ENCODE assay signal across 9 mouse cellular contexts in genomic region chr9:87708151-87708550, GRCm38 (mm10). TPM values are rescaled to one million over a fixed set of nuclear protein-coding genes. Genes with fewer than 3 reads are reported as not detected.
A peak's percentile ranks its signal among the peaks of the same experiment; 100 is the strongest.
DNase-seq lines count a peak whose midpoint lies in the region; ATAC-seq and TF ChIP-seq lines count a peak whose summit lies in the region.
"Had no signal": no experiment of that assay in that cellular context is flagged by ENCODE, and none has a peak within 500 bp of the region (broad histone marks: within the 10 kb centered on the region; RNA-seq: fewer than 3 reads in every experiment).

No protein-coding gene starts in this region.

- no peak overlapping the region for H3K4me3 ChIP-seq in thymus, adult 2 months (ENCODE audit: control insufficient read depth, insufficient read depth, low read length)
- H3K4me3 ChIP-seq in embryonic facial prominence, embryonic 11.5 days (ENCODE audit: low read depth, low read length): no peak overlapping the region
- H3K4me3 ChIP-seq in intestine, postnatal 0 days (ENCODE audit: low read depth, low read length): no peak overlapping the region
- H3K4me3 ChIP-seq in liver, postnatal 0 days (ENCODE audit: low read depth, low read length): no peak overlapping the region
- H3K4me3 ChIP-seq in stomach, postnatal 0 days (ENCODE audit: low read depth, low read length): no peak overlapping the region

- H3K36me3 ChIP-seq in thymus, adult 2 months (ENCODE audit: control insufficient read depth, insufficient read depth, low read length): no peaks in the 10 kb centered on the region
- no peaks in the 10 kb centered on the region for H3K36me3 ChIP-seq in embryonic facial prominence, embryonic 11.5 days (replicated peaks; ENCODE audit: control insufficient read depth, insufficient read depth, low read depth, low read length)
- no peaks in the 10 kb centered on the region for H3K36me3 ChIP-seq in intestine, postnatal 0 days (ENCODE audit: control insufficient read depth, insufficient read depth)
- H3K36me3 ChIP-seq in liver, postnatal 0 days (replicated peaks; ENCODE audit: insufficient read depth, low read length): no peaks in the 10 kb centered on the region
- H3K36me3 ChIP-seq in stomach, postnatal 0 days (ENCODE audit: control insufficient read depth, insufficient read depth, low read length): no peaks in the 10 kb centered on the region

- peak; percentile 58; the same call in 1 of the 2 replicates for ATAC-seq in cerebellum, adult (ENCODE audit: insufficient number of reproducible peaks, low FRiP score, low TSS enrichment)
- no peak for ATAC-seq in embryonic facial prominence, embryonic 11.5 days (replicated peaks; ENCODE audit: insufficient number of reproducible peaks, low FRiP score, low TSS enrichment, low read depth)
- ATAC-seq in intestine, postnatal 0 days: no peak
- ATAC-seq in liver, postnatal 0 days: no peak
- ATAC-seq in stomach, postnatal 0 days (ENCODE audit: low FRiP score, low TSS enrichment): no peak

- no peak overlapping the region for H3K27ac ChIP-seq in thymus, adult 2 months (ENCODE audit: control insufficient read depth, insufficient read depth, low read length)
- H3K27ac ChIP-seq in embryonic facial prominence, embryonic 11.5 days (replicated peaks; ENCODE audit: low read depth, low read length): no peak overlapping the region
- no peak overlapping the region for H3K27ac ChIP-seq in intestine, postnatal 0 days (ENCODE audit: low read depth, low read length)
- no peak overlapping the region for H3K27ac ChIP-seq in liver, postnatal 0 days (ENCODE audit: low read depth)
- H3K27ac ChIP-seq in stomach, postnatal 0 days (replicated peaks): no peak overlapping the region

- H3K4me2 ChIP-seq in embryonic facial prominence, embryonic 11.5 days (ENCODE audit: low read depth, low read length): no peak overlapping the region
- H3K4me2 ChIP-seq in intestine, postnatal 0 days (replicated peaks; ENCODE audit: low read depth): no peak overlapping the region
- no peak overlapping the region for H3K4me2 ChIP-seq in liver, postnatal 0 days (ENCODE audit: low read depth, low read length)
- no peak overlapping the region for H3K4me2 ChIP-seq in stomach, postnatal 0 days (replicated peaks; ENCODE audit: low read depth)

- H3K9ac ChIP-seq in embryonic facial prominence, embryonic 11.5 days (replicated peaks; ENCODE audit: low read length): no peak overlapping the region
- H3K9ac ChIP-seq in intestine, postnatal 0 days (ENCODE audit: low read depth, low read length): no peak overlapping the region
- no peak overlapping the region for H3K9ac ChIP-seq in liver, postnatal 0 days (replicated peaks)
- H3K9ac ChIP-seq in stomach, postnatal 0 days (ENCODE audit: low read length): no peak overlapping the region

- TF ChIP-seq CTCF in thymus, adult 2 months (IDR thresholded peaks at IDR 0.05; ENCODE audit: borderline replicate concordance, control insufficient read depth, extremely low read depth, insufficient read depth, low read length, poor library complexity): no peak
- TF ChIP-seq CTCF in intestine, postnatal 0 days (IDR thresholded peaks at IDR 0.05; ENCODE audit: low read depth): peak; percentile 71
- peak; percentile 71 for TF ChIP-seq CTCF in liver, postnatal 0 days (IDR thresholded peaks at IDR 0.05; ENCODE audit: low read depth)
- TF ChIP-seq CTCF in stomach, postnatal 0 days (IDR thresholded peaks at IDR 0.05; ENCODE audit: low read depth): peak; percentile 78

- no peak for DNase-seq in cerebellum, adult 11 months
- DNase-seq in thymus, adult 2 months: peak; percentile 22
- no peak for DNase-seq in thymus, adult 18-20 months
- DNase-seq in embryonic facial prominence, embryonic 11.5 days (ENCODE audit: low spot score): peak; percentile 66
- DNase-seq in liver, postnatal 0 days: peak; percentile 65
- DNase-seq in stomach, postnatal 0 days (ENCODE audit: low spot score): peak; percentile 41

- H3K9me3 ChIP-seq in embryonic facial prominence, embryonic 11.5 days (replicated peaks; ENCODE audit: control insufficient read depth, low read length): no peaks in the 10 kb centered on the region
- H3K9me3 ChIP-seq in intestine, postnatal 0 days (ENCODE audit: control insufficient read depth): no peaks in the 10 kb centered on the region
- H3K9me3 ChIP-seq in liver, postnatal 0 days (ENCODE audit: low read length): no peaks in the 10 kb centered on the region
- H3K9me3 ChIP-seq in stomach, postnatal 0 days (ENCODE audit: control insufficient read depth, low read length): no peaks in the 10 kb centered on the region

- no peak for TF ChIP-seq EP300 in liver, postnatal 0 days (IDR thresholded peaks at IDR 0.05; ENCODE audit: low read depth)
- no peak for TF ChIP-seq EP300 in stomach, postnatal 0 days (optimal IDR thresholded peaks at IDR 0.05)

- H3K27me3 ChIP-seq in thymus, adult 2 months (ENCODE audit: control insufficient read depth, insufficient read depth, low read length): no peaks in the 10 kb centered on the region
- no peaks in the 10 kb centered on the region for H3K27me3 ChIP-seq in embryonic facial prominence, embryonic 11.5 days (ENCODE audit: control insufficient read depth, insufficient read depth, low read length)
- no peaks in the 10 kb centered on the region for H3K27me3 ChIP-seq in intestine, postnatal 0 days (replicated peaks; ENCODE audit: control insufficient read depth, insufficient read depth, low read length)
- no peaks in the 10 kb centered on the region for H3K27me3 ChIP-seq in liver, postnatal 0 days (ENCODE audit: insufficient read depth, low read length)
- no peaks in the 10 kb centered on the region for H3K27me3 ChIP-seq in stomach, postnatal 0 days (ENCODE audit: control insufficient read depth, insufficient read depth, low read length)

- no peaks in the 10 kb centered on the region for H3K4me1 ChIP-seq in thymus, adult 2 months (replicated peaks; ENCODE audit: control insufficient read depth, insufficient read depth, low read length)
- no peaks in the 10 kb centered on the region for H3K4me1 ChIP-seq in embryonic facial prominence, embryonic 11.5 days (ENCODE audit: control insufficient read depth, insufficient read depth, low read length)
- no peaks in the 10 kb centered on the region for H3K4me1 ChIP-seq in intestine, postnatal 0 days (replicated peaks; ENCODE audit: control insufficient read depth, insufficient read depth, low read length)
- H3K4me1 ChIP-seq in liver, postnatal 0 days (ENCODE audit: insufficient read depth): no peaks in the 10 kb centered on the region
- no peaks in the 10 kb centered on the region for H3K4me1 ChIP-seq in stomach, postnatal 0 days (replicated peaks; ENCODE audit: control insufficient read depth, insufficient read depth)

- no peak for TF ChIP-seq POLR2A in thymus, adult 2 months (IDR thresholded peaks at IDR 0.05; ENCODE audit: control insufficient read depth, extremely low read depth, insufficient read depth, low read length, poor library complexity)

RNA-seq across cellular contexts. Expression of gene Tbx18, which starts 22.9 kb away (rescaled TPM):
- polyA plus RNA-seq in thymus, adult 2 months (2012; rRNA removed): 0.36 and 0.65 TPM in 2 replicates
- polyA plus RNA-seq in embryonic facial prominence, embryonic 11.5 days (2014; fragmentation: Nextera tagmentation; extraction: Ambion mirVana): 3.9 and 4.1 TPM in 2 replicates
- 0.09 and 0.10 TPM in 2 replicates for polyA plus RNA-seq in intestine, postnatal 0 days (2015; fragmentation: Nextera tagmentation; extraction: Ambion mirVana)
- 0.02 TPM in 1 of 2 replicates, not detected in the other for polyA plus RNA-seq in liver, postnatal 0 days (2015; fragmentation: Nextera tagmentation; extraction: Ambion mirVana)
- polyA plus RNA-seq in stomach, postnatal 0 days (2015; fragmentation: Nextera tagmentation; extraction: Ambion mirVana): 0.08 and 0.18 TPM in 2 replicates
- polyA plus RNA-seq: liver, embryonic 16.5 days had no signal

Comparison
In these comparisons a context has a peak if more than half of its experiments do, and no peak if none do; other contexts are left out.
1. DNase-seq: peak in thymus, adult 2 months (single experiment), embryonic facial prominence, embryonic 11.5 days (single experiment), liver, postnatal 0 days (single experiment) and stomach, postnatal 0 days (single experiment); none in cerebellum, adult 11 months (single experiment) and thymus, adult 18-20 months (0 of 2).